Mouse (Mus musculus) cerebellum, postnatal 4 days (tissue): ENCODE data around the gene Clip4.
A peak's percentile ranks its signal among the peaks of the same experiment; 100 is the strongest.

Experiments
- DNase-seq, 2 experiments: peaks; one replicate each; pipeline ENCODE4 v3.0.0; 2022; ENCODE audit warnings: low spot score in 2 of 2, mixed read lengths in 1 of 2

Gene Clip4

GRCm38 (mm10) chr17:71791109-71791508 lies 22.8 kb downstream of the Clip4 start:
- DNase-seq = no peak

- DNase-seq = no peak
Observed at GRCm38 (mm10) chr17:71791622-71792021, 23.3 kb downstream of the Clip4 start.

- DNase-seq = no peak
Observed at GRCm38 (mm10) chr17:71795521-71796205, 27.4 kb downstream of the Clip4 start.

- DNase-seq = no peak
Observed at GRCm38 (mm10) chr17:71803456-71803855, 35.2 kb downstream of the Clip4 start.

- DNase-seq = no peak
Observed at GRCm38 (mm10) chr17:71803876-71804275, 35.6 kb downstream of the Clip4 start.

GRCm38 (mm10) chr17:71811070-71811469 lies 42.8 kb downstream of the Clip4 start:
- DNase-seq = peak in 1 of 2 experiments; percentile 37

GRCm38 (mm10) chr17:71816136-71816864 lies 48.0 kb downstream of the Clip4 start:
- peak in 1 of 2 experiments; percentile 62 for DNase-seq

- DNase-seq = no peak
Observed at GRCm38 (mm10) chr17:71823622-71824306, 55.5 kb downstream of the Clip4 start.

- DNase-seq = no peak
Observed at GRCm38 (mm10) chr17:71826603-71827002, 58.3 kb downstream of the Clip4 start.

GRCm38 (mm10) chr17:71827627-71828026 lies 59.4 kb downstream of the Clip4 start:
- DNase-seq = no peak

GRCm38 (mm10) chr17:71828647-71829414 lies 60.6 kb downstream of the Clip4 start:
- DNase-seq = no peak

GRCm38 (mm10) chr17:71831960-71832359 lies 63.7 kb downstream of the Clip4 start:
- DNase-seq = no peak

- no peak for DNase-seq
Observed at GRCm38 (mm10) chr17:71862184-71862583, 93.9 kb downstream of the Clip4 start.

GRCm38 (mm10) chr17:71862895-71863294 lies 94.6 kb downstream of the Clip4 start:
- DNase-seq = no peak

- DNase-seq = no peak
Observed at GRCm38 (mm10) chr17:71864039-71864438, 95.8 kb downstream of the Clip4 start.

- DNase-seq = no peak
Observed at GRCm38 (mm10) chr17:71865437-71865836, 97.2 kb downstream of the Clip4 start.

GRCm38 (mm10) chr17:71867892-71868291 lies 99.6 kb downstream of the Clip4 start:
- DNase-seq = no peak

GRCm38 (mm10) chr17:71868828-71869227 lies 100.6 kb downstream of the Clip4 start:
- no peak for DNase-seq

GRCm38 (mm10) chr17:71869372-71870231 lies 101.3 kb downstream of the Clip4 start:
- peak in 1 of 2 experiments; percentile 28 for DNase-seq

GRCm38 (mm10) chr17:71870232-71870621 lies 102.0 kb downstream of the Clip4 start:
- no peak for DNase-seq

GRCm38 (mm10) chr17:71870641-71871040 lies 102.4 kb downstream of the Clip4 start:
- no peak for DNase-seq
